Mouse (Mus musculus) left cerebral cortex, adult 6 months (tissue): Measurements from ENCODE around the gene Fgf12. TPM values are rescaled to one million over a fixed set of nuclear protein-coding genes. Genes with fewer than 3 reads are reported as not detected.

Source experiments
- long read RNA-seq, 2 experiments: library from polyadenylated mRNA; unstranded; transcript quantifications; one replicate each; pipeline ENCODE4 v2.0.0; 2019 to 2020
- polyA plus RNA-seq: library from polyadenylated mRNA; unstranded; fragments of <200 nt; fragmentation: Nextera tagmentation; gene quantifications from 2 replicates; pipeline ENCODE4 v1.2.3, GENCODE M21; 2021

The Fgf12 gene
- polyA plus RNA-seq = 131 and 135 TPM in 2 replicates
- long read RNA-seq, experiment 1, full-length matches to known transcripts = 25 of 209 reads
- long read RNA-seq, experiment 1, partial matches to known transcripts = 123 of 209 reads
- long read RNA-seq, experiment 1, other reads (novel, unspliced or antisense) = 61 of 209 reads
- long read RNA-seq, experiment 2, full-length matches to known transcripts = 9 of 40 reads
- long read RNA-seq, experiment 2, partial matches to known transcripts = 12 of 40 reads
- long read RNA-seq, experiment 2, other reads (novel, unspliced or antisense) = 19 of 40 reads

DNA sequence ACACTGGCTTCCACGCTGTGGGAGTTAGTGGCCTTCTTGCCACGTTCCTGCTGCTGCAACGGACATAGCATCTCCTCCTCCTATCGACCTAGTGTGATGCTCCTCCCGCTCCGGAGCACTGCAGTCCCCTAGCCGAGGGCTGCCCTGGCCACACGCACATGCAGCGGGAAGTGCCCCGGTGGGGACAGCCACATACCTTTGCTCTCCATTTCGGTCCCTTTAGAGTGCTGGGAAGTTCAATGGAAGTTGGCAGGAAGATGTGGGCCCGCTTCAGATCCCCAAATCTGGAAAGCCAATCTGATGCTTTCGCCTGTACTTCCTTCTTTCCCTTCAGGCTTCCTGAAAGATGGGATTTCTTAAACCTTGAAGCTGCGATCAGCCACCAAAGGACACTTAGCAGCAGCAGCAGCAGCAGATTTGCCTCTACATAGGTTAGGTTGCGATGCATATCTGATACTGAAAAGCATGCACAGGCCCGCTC, at the start of gene Fgf12:
Gene Fgf12 (minus strand): TSS at position 431 of the 481 bp plus-strand sequence.

Other genes starting within 250 kb of the Fgf12 start
- 9.9 and 13.0 TPM in 2 replicates for gene Mb21d2, start 176.6 kb upstream of the Fgf12 start, polyA plus RNA-seq